Mouse (Mus musculus) adrenal gland, postnatal 4 days (tissue): ENCODE data around the gene Syngr1. TPM values are rescaled to one million over a fixed set of nuclear protein-coding genes. Genes with fewer than 3 reads are reported as not detected.

Experiments
- DNase-seq, 2 experiments: peaks; one replicate each; pipeline ENCODE4 v3.0.0; 2021 to 2022; ENCODE audit warnings: low spot score in 2 of 2, mixed read lengths in 2 of 2
- total RNA-seq, 2 experiments: library from RNA; stranded (reverse); gene quantifications; 2 replicates each; pipeline ENCODE4 v1.2.3; 2021

Syngr1 gene
- total RNA-seq, 2 experiments from 2014 or later = 26.4 to 27.6 TPM

GRCm38 (mm10) chr15:80087406-80088012 lies 3.6 kb upstream of the Syngr1 start:
- DNase-seq = no peak

- peak; percentile 62 to 86 for DNase-seq
These were observed 2.5 kb upstream of the Syngr1 start for GRCm38 (mm10) chr15:80088637-80089036.

- no peak for DNase-seq
These were observed 979 bp upstream of the Syngr1 start for GRCm38 (mm10) chr15:80090155-80090554.

GRCm38 (mm10) chr15:80090741-80091120 lies 403 bp upstream of the Syngr1 start:
- DNase-seq = no peak

- DNase-seq = no peak
These were observed 907 bp downstream of the Syngr1 start for GRCm38 (mm10) chr15:80092041-80092441.

- DNase-seq = no peak
These were observed 1.5 kb downstream of the Syngr1 start for GRCm38 (mm10) chr15:80092599-80092998.

GRCm38 (mm10) chr15:80094201-80094600 lies 3.1 kb downstream of the Syngr1 start:
- DNase-seq = no peak

GRCm38 (mm10) chr15:80095596-80095995 lies 4.5 kb downstream of the Syngr1 start:
- no peak for DNase-seq

GRCm38 (mm10) chr15:80096406-80096805 lies 5.3 kb downstream of the Syngr1 start:
- no peak for DNase-seq

GRCm38 (mm10) chr15:80096946-80097881 lies 6.1 kb downstream of the Syngr1 start:
- DNase-seq = no peak

GRCm38 (mm10) chr15:80097999-80098461 lies 6.9 kb downstream of the Syngr1 start:
- DNase-seq = no peak

GRCm38 (mm10) chr15:80098809-80099208 lies 7.7 kb downstream of the Syngr1 start:
- DNase-seq = no peak

- DNase-seq = no peak
These were observed 8.3 kb downstream of the Syngr1 start for GRCm38 (mm10) chr15:80099477-80099876.

- no peak for DNase-seq
These were observed 9.1 kb downstream of the Syngr1 start for GRCm38 (mm10) chr15:80100196-80100595.

- DNase-seq = no peak
These were observed 9.7 kb downstream of the Syngr1 start for GRCm38 (mm10) chr15:80100871-80101270.

GRCm38 (mm10) chr15:80101503-80101902 lies 10.4 kb downstream of the Syngr1 start:
- no peak for DNase-seq

GRCm38 (mm10) chr15:80102495-80102894 lies 11.4 kb downstream of the Syngr1 start:
- DNase-seq = no peak

- no peak for DNase-seq
These were observed 14.6 kb downstream of the Syngr1 start for GRCm38 (mm10) chr15:80105490-80106410.

- no peak for DNase-seq
These were observed 16.0 kb downstream of the Syngr1 start for GRCm38 (mm10) chr15:80107143-80107542.

GRCm38 (mm10) chr15:80107575-80107974 lies 16.4 kb downstream of the Syngr1 start:
- no peak for DNase-seq

GRCm38 (mm10) chr15:80111436-80111835 lies 20.3 kb downstream of the Syngr1 start:
- DNase-seq = no peak
